Mouse (Mus musculus) right cerebral cortex, postnatal 4 days (tissue): ENCODE measurements at regions not wholly inside any gene's neighbourhood (a gene's known extent, or its start where the extent isn't known, plus 50 kb on each side); places are given as distances from the start of the nearest gene placed in this dataset.
"Not testable (repeated sequence)": the region's sequence is repeated elsewhere in the genome, so short reads cannot be mapped to it uniquely, and the experiment has no call there.

Source experiments
- DNase-seq: peaks from one replicate; pipeline ENCODE4 v3.0.0-alpha.2; 2022

DNA sequence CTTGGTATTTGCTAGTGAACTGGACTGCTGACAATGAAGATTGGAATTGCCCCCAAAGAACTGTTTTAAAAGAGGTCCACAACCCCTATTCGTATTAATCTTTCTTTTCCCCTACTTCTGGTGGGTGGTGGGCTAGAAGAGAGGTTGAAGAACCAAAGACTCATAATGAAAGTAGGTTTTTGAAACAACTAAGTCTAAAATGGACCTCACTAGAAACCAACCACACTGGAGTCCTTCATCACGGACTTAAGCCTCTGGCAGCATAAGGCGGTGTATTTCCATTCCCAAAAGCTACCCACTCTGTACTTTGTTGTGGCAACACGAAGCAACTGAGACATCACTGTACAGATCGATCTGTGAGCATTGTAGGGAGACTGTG, 251.1 kb downstream of the Diras2 start:
- DNase-seq = no peak

DNA sequence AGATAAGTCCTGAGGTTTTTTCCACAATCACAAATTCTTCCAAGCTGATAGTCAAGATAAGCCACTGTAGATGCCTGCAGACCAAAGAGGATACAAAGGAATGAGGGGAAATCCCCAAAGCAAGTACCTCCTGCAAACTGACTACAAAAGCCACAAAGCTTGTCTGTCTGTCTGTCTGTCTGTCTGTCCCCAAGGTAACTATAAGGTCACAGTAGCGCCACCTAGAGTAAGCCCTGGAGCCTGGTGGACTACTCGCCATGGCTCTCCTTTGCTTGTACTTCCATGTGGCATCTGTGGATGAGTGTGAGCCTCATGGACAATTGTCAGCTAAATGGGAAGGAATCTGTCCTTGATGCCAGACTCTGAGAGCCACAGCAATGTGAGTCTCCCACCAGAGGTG, 249.8 kb downstream of the Diras2 start:
- DNase-seq = no peak

- DNase-seq = peak; percentile 33
These were observed 248.6 kb downstream of the Diras2 start for GRCm38 (mm10) chr13:52282500-52282899.

DNA sequence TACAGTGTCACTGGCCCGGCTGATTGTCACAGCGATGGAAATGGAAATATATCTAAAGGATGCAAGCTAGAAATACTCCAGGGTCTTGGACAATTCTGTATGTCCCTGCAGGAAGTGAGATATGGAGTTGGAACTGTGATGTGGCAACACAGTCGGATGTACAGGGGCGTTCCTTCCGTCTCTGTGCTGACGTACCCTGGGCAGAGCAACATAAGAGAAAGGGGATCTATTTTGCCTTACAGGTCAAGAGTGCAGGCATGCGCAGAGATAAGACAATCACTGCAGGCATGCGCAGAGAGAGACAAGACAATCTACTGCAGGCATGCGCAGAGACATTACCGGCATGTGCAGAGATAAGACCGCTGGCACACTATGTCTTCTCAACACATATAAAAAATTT, 247.6 kb downstream of the Diras2 start:
- no peak for DNase-seq

DNA sequence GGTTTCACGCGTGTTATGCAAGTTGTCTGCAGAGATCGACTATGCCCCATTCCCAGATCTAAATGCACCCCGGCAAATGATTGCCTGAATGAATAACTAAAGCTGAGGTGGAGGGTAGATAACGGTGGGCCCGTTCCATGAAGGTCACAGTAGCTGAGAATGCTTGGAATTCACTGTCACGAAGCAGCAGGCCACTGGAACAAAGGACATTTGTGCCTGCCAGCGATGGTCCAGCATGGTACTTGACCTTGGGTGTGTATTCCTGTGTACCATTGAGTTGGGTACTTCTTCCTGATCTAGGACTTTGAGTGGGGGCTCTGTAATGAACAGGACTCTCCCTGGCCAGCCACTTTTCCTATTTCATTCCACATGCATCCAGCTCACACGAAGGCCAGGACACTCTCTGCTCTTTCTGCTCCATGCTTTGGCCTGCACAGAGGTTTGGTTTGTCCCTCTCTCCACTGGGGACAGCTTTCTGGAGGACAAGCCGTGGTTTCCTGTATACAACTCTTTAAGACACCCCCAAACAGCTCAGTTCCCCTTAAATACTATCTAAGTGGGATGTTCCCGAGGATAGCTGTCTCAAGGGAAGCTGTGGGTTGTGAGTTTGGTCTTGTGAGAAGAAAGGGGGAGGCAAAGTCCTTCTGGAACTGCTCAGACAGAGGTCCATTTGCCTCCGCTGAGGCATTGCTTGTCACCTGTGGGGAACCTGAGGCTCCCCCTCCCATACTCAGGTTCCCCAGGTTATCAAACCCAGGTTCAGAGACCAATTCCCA, 246.9 kb downstream of the Diras2 start:
- DNase-seq = no peak

DNA sequence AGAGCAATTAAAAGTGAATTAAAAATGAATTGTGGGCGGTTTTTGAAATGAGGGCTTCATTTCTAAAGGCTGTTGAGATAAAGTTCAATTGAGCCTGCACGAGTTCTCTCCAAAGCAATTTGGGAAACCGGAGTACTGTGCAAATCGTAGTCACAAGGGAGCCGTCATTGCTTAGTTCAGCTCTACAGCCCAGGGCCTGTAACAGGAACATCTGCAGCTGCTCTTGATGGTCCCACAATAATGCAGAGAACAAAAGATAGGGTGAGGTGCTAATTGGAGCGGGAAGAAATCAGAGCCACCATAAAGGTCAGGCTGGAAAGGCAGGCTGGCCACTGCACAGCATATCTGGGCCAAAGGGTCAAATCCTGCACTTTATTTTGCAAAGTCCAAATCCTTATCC, 242.7 kb downstream of the Diras2 start:
- no peak for DNase-seq

- DNase-seq = no peak
These were observed 235.2 kb downstream of the Diras2 start for GRCm38 (mm10) chr13:52295847-52296246.

- no peak for DNase-seq
These were observed 234.4 kb downstream of the Diras2 start for GRCm38 (mm10) chr13:52296541-52297276.

GRCm38 (mm10) chr13:52297277-52297623, 233.8 kb downstream of the Diras2 start:
- DNase-seq = no peak

GRCm38 (mm10) chr13:52298362-52298761, 232.7 kb downstream of the Diras2 start:
- DNase-seq = no peak

GRCm38 (mm10) chr13:52305328-52305727, 225.8 kb downstream of the Diras2 start:
- DNase-seq = not testable (repeated sequence)

GRCm38 (mm10) chr13:52306783-52307440, 224.2 kb downstream of the Diras2 start:
- DNase-seq = no peak

- DNase-seq = no peak
These were observed 220.1 kb downstream of the Diras2 start for GRCm38 (mm10) chr13:52310954-52311353.

GRCm38 (mm10) chr13:52318276-52318675, 212.8 kb downstream of the Diras2 start:
- no peak for DNase-seq

DNA sequence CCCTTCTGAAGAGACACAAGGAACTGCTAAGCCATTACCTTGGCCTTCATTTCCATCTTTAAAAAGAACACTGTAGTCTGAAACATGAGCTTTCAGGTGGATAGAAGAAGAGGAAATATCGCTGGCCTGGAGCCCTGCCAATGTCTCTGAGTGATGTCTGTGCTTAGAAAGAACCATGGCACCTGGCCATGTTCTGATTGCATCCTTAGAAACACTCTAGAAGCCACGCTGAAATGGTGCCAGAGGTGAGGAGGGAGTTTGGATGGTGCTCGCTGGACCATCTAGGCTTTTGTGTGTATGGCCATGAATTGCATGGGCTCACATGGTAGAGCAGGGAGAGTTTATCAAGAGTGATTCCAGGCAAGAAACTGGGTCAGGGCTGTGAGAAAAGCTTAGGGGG, 207.4 kb downstream of the Diras2 start:
- DNase-seq = no peak

GRCm38 (mm10) chr13:52324378-52324777, 206.7 kb downstream of the Diras2 start:
- not testable (repeated sequence) for DNase-seq

DNA sequence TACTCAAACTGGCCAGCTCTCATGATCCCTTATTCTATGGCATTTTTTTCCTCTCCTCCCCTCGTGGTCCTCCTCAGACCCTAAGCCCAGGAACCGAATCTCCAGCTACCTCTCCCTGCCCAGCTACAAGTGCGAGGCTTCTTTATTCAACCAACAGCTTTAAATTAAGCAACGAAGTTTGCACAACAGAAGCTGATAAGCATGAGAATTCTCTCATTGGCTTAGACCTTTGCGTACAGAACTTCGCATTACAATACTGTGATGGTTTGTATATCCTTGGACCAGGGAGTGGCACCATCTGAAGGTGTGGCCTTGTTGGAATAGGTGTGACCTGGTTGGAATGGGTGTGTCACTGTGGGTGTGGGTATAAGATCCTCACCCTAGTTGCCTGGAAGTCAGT, 205.4 kb downstream of the Diras2 start:
- DNase-seq = not testable (repeated sequence)

DNA sequence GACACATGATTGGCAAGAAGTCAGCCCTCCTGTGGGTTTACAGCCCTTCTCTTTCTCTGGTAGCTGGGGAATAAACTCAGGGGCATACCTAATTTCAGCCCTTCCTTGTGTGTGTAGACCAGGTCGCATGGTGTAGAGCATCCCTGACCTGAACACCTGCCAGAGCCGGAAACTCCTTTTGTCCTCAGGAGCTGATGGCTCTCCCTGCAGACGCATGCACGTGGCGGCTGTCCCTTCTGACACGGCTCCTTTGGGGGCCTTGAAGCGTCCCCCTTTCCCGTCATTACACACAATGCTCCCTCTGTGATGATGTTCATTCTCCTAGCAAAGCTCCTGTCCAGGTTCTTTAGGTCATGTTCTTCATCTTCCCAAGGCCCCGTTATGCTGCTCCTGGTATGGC, 203.3 kb downstream of the Diras2 start:
- no peak for DNase-seq

DNA sequence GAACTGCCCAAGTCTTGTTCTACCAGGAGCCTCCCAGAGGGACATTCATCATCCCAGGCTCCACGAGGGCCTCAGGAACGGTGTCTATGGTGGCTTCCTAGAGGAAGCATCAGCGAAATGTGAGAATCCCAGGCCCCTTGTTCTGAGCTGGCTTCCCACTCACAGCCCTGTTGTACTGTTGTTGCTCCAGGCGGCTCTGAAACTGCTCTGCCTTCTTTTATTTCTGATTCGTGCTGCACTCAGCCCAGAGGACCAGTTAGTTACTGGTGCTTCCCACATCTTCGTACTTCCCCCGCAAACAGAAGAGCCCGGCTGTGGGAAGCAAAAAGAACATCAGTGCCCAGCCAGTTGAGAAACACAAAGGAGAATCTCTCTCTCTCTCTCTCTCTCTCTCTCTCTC, 202.3 kb downstream of the Diras2 start:
- DNase-seq = no peak

DNA sequence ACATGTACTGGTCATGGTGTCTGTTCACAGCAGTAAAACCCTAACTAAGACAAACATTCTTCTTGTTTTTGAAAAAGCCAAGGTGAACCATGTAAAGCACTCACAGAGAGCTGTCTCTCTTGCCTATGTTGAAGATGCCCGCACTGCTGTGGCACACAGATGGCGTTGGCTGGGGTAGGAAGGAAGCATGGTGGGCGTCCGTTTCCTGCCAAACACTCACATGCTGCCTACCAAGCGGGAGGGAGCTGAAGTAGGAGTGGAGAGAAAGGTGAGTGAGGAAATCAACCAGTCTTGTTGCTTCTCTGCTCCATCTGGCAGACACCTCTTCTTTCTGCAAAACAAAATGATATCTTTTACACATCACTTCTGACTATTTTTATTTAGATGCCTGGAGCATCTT, 200.0 kb downstream of the Diras2 start:
- DNase-seq = no peak

DNA sequence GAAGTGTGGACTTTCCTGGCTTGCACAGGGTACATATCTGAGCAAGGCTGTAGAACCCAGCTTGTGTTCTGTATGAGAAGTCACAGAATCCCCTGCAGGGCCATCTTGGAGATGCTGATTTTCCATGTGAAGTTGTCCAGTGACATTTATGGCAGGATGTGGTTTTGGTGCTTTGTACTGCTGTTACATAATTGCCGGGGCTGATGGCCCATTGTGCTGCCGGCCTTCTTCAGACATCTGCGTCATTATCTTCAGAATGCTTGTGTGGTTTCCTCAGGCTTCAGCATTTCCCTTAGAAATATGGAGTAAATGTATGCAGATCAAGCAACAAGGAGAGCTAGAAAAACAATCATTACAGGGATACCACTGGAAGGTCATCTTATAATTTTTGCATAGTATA, 196.1 kb downstream of the Diras2 start:
- no peak for DNase-seq

DNA sequence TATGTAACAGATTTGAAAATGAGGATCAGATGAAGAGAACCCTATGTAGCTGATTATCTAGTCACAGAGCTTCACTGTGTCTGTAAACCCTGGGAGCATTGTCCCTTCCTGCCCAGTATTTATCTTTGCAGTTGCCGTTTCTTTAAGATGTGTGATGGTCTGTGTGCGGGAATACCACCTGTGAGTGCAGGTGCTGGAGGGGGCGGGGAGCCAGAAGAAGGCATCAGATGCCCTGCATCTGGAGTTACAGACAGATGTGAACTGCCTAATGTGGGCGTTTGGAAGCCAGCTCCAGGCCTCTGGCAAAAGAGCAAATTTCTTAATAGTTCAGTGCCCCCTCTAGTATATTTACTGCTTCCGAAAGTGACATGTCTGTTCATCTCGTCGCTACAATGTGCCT, 193.1 kb downstream of the Diras2 start:
- DNase-seq = no peak

- DNase-seq = no peak
These were observed 191.9 kb downstream of the Diras2 start for GRCm38 (mm10) chr13:52339156-52339555.

DNA sequence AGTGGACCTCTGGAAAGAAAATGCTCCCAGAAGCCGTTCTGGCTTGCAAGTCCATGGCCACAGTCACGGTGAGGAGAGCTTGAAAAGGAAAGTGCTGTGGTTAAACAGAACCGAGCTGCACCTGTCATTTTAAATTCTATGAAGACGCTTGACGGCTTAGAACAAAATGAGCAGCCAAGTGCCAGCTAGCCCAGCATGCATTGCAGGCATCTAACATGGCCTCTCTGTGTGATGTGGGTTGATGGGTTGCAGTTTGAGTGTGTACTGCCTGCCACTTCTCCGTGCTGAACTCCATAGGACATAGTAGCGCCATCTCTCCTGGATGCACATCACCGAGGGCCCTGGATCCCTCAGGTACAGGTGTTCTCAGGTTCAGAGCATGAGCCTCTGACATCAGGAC, 189.1 kb downstream of the Diras2 start:
- no peak for DNase-seq
